Mouse (Mus musculus) induced T-regulatory cell, adult 2 months (primary cell): ENCODE results near the gene Isg20l2.
A peak's percentile ranks its signal among the peaks of the same experiment; 100 is the strongest.

Source experiments
- DNase-seq: peaks from one replicate; pipeline ENCODE4 v3.0.0-alpha.2; 2012; ENCODE audit warnings: low read depth

Gene Isg20l2

GRCm38 (mm10) chr3:87910573-87911141 lies 19.5 kb upstream of the Isg20l2 start:
- DNase-seq = peak; percentile 55

- no peak for DNase-seq
Observed at GRCm38 (mm10) chr3:87913491-87913890, 16.6 kb upstream of the Isg20l2 start.

- no peak for DNase-seq
Observed at GRCm38 (mm10) chr3:87913891-87914290, 16.2 kb upstream of the Isg20l2 start.

GRCm38 (mm10) chr3:87916990-87917389 lies 13.1 kb upstream of the Isg20l2 start:
- no peak for DNase-seq

- DNase-seq = no peak
Observed at GRCm38 (mm10) chr3:87918551-87918950, 11.6 kb upstream of the Isg20l2 start.

- peak; percentile 89 for DNase-seq
Observed at GRCm38 (mm10) chr3:87919336-87920108, 10.6 kb upstream of the Isg20l2 start, which contains the start of gene Mrpl24. TSS of gene Mrpl24 (plus strand) at chr3:87919506.

GRCm38 (mm10) chr3:87920270-87920943 lies 9.7 kb upstream of the Isg20l2 start:
- peak; percentile 31 for DNase-seq

GRCm38 (mm10) chr3:87924996-87925395 lies 5.1 kb upstream of the Isg20l2 start:
- no peak for DNase-seq

- DNase-seq = no peak
Observed at GRCm38 (mm10) chr3:87927452-87927851, 2.7 kb upstream of the Isg20l2 start.

- peak; percentile 21 for DNase-seq
Observed at GRCm38 (mm10) chr3:87929341-87930077, 605 bp upstream of the Isg20l2 start.

GRCm38 (mm10) chr3:87934026-87934425 lies 3.9 kb downstream of the Isg20l2 start:
- no peak for DNase-seq

- no peak for DNase-seq
Observed at GRCm38 (mm10) chr3:87934501-87934900, 4.4 kb downstream of the Isg20l2 start.

- no peak for DNase-seq
Observed at GRCm38 (mm10) chr3:87935201-87935600, 5.1 kb downstream of the Isg20l2 start.

GRCm38 (mm10) chr3:87935776-87936175 lies 5.7 kb downstream of the Isg20l2 start:
- DNase-seq = peak; percentile 75

- no peak for DNase-seq
Observed at GRCm38 (mm10) chr3:87940611-87941010, 10.5 kb downstream of the Isg20l2 start.

- no peak for DNase-seq
Observed at GRCm38 (mm10) chr3:87942471-87942870, 12.4 kb downstream of the Isg20l2 start.

GRCm38 (mm10) chr3:87943586-87943985 lies 13.5 kb downstream of the Isg20l2 start:
- no peak for DNase-seq

GRCm38 (mm10) chr3:87944838-87945600 lies 14.9 kb downstream of the Isg20l2 start:
- DNase-seq = no peak

GRCm38 (mm10) chr3:87945781-87946540 lies 15.8 kb downstream of the Isg20l2 start:
- no peak for DNase-seq

GRCm38 (mm10) chr3:87946541-87946860 lies 16.4 kb downstream of the Isg20l2 start:
- no peak for DNase-seq
